Mouse (Mus musculus) limb, embryonic 11.5 days (tissue): ENCODE measurements at regions not wholly inside any gene's neighbourhood (a gene's known extent, or its start where the extent isn't known, plus 50 kb on each side); places are given as distances from the start of the nearest gene placed in this dataset.

Experiments
- ATAC-seq: fragments of 200-750 bp; cut with Nextera tagmentation; 2 replicates; pipeline ENCODE4 v1.8.0; 2017; ENCODE audit warnings: low read depth; ENCODE audit not compliant: insufficient number of reproducible peaks, low FRiP score, low TSS enrichment
- DNase-seq: peaks from one replicate; pipeline ENCODE4 v3.0.0-alpha.2; 2015; ENCODE audit warnings: low spot score
- H3K27ac ChIP-seq: fragments of 300-500 bp; sonication (generic); replicated peaks from 2 replicates; pipeline ENCODE4 v1.5.1; 2014; ENCODE audit warnings: low read depth, mild to moderate bottlenecking, low read length
- H3K27me3 ChIP-seq: fragments of 300-500 bp; sonication (generic); 2 replicates; pipeline ENCODE4 v1.6.1; 2014; ENCODE audit warnings: mild to moderate bottlenecking, low read length, mixed read lengths; ENCODE audit not compliant: control insufficient read depth, insufficient read depth
- H3K36me3 ChIP-seq: fragments of 300-500 bp; sonication (generic); 2 replicates; pipeline ENCODE4 v1.6.1; 2014; ENCODE audit warnings: mild to moderate bottlenecking, low read length, moderate library complexity, mixed read lengths; ENCODE audit not compliant: control insufficient read depth, insufficient read depth
- H3K4me1 ChIP-seq: fragments of 300-500 bp; sonication (generic); 2 replicates; pipeline ENCODE4 v1.6.1; 2014; ENCODE audit warnings: low read length, mixed read lengths; ENCODE audit not compliant: control insufficient read depth, insufficient read depth
- H3K4me2 ChIP-seq: fragments of 300-500 bp; sonication (generic); 2 replicates; pipeline ENCODE4 v1.6.1; 2014; ENCODE audit warnings: low read depth, mild to moderate bottlenecking, moderate library complexity; ENCODE audit not compliant: severe bottlenecking
- H3K4me3 ChIP-seq: fragments of 300-500 bp; sonication (generic); 2 replicates; pipeline ENCODE4 v1.5.1; 2014; ENCODE audit warnings: low read depth, low read length
- H3K9ac ChIP-seq: fragments of 300-500 bp; sonication (generic); 2 replicates; pipeline ENCODE4 v1.6.1; 2014; ENCODE audit warnings: mild to moderate bottlenecking, low read length
- H3K9me3 ChIP-seq: fragments of 300-500 bp; sonication (generic); 2 replicates; pipeline ENCODE4 v1.6.1; 2016; ENCODE audit warnings: low read length; ENCODE audit not compliant: control insufficient read depth
- WGBS: fragments of 180-500 bp; shearing (Covaris S2); extraction: QIAGEN DNeasy Blood & Tissue Kit; methylation state at CpG from one replicate; pipeline ENCODE4 v1.1.7; 2014; 5-methylcytosine and 5-hydroxymethylcytosine counted together

DNA sequence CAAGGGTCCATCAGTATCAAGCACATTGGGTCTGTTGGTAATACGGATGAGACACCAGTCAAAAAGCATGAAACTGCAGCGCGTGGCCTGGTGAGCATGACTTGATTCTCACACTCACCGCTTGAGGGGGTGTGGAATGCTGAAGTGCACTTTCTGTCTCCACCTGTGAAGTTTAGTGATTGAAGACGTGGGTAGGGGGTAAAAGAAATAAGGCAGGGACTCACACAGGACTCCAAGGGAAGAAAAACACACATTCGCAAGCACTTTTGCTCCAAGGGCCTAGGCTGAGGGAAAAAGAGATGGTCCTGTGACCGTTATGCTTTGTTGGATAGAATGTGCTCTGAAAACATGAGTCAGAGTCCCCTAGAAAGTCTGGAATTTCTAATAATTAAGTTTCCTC is 366.6 kb upstream of the Arid1b start:
- WGBS: 89% methylated on average over 7 of the region's 7 CpGs
- Histone ChIP-seq H3K36me3 (no peaks in the 10 kb centered on the region), H3K27ac (no peak overlapping the region), H3K9ac (no peak overlapping the region), H3K4me2 (no peak overlapping the region), H3K9me3 (no peaks in the 10 kb centered on the region; the same call in 1 of the 2 replicates), H3K27me3 (no peaks in the 10 kb centered on the region), H3K4me3 (no peak overlapping the region), H3K4me1 (no peaks in the 10 kb centered on the region)
- no peak for DNase-seq
- ATAC-seq: no peak

DNA sequence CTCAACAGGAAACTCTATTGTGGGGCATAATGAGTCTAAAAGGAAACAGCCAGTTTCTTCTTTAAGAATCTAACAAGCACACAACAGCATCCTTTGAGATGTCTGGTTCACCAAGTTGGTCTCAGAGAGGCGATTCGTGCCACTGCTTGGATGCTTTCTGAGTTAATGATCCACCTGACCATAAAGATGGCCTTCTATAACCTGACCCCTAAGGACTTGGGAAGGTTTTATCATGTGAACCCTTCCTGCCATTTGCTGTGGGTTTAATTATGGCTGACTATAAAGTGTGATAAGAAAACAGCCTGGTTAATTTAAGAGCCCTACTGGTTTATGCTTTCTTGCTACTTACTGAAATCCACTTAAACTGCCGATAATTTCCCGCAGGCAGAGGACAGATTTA is 363.0 kb upstream of the Arid1b start:
- Histone ChIP-seq H3K4me2 (no peak overlapping the region), H3K27ac (no peak overlapping the region), H3K9ac (no peak overlapping the region), H3K9me3 (no peaks in the 10 kb centered on the region; the same call in 1 of the 2 replicates), H3K36me3 (no peaks in the 10 kb centered on the region), H3K4me1 (no peaks in the 10 kb centered on the region), H3K4me3 (no peak overlapping the region), H3K27me3 (no peaks in the 10 kb centered on the region)
- DNase-seq: no peak
- ATAC-seq: no peak
- 70% methylated on average over 4 of the region's 4 CpGs for WGBS

DNA sequence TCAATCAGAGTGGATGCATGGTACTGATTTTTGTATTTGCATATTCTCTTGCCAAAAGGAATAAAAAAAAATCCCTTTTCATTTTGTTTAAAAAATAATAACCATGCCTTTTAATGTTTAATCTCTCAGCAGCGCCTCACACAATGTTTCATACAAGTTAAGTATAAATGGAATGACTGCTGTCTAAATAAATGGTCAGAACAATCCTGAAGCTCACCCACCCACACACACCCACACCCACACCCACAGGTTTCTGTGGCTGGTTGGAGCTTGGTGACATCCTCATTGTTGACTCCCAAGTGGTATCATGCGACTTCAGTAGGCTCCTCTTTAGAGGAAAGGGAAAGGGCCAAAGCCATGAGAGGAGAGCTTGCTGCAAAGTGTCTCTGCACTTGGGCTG is 361.6 kb upstream of the Arid1b start:
- 96% methylated on average over 2 of the region's 2 CpGs for whole genome bisulfite sequencing
- DNase-seq: no peak
- Histone ChIP-seq H3K9ac (no peak overlapping the region), H3K36me3 (no peaks in the 10 kb centered on the region), H3K4me2 (no peak overlapping the region), H3K4me3 (no peak overlapping the region), H3K27ac (no peak overlapping the region), H3K27me3 (no peaks in the 10 kb centered on the region), H3K9me3 (no peaks in the 10 kb centered on the region; the same call in 1 of the 2 replicates), H3K4me1 (no peaks in the 10 kb centered on the region)
- no peak for ATAC-seq

DNA sequence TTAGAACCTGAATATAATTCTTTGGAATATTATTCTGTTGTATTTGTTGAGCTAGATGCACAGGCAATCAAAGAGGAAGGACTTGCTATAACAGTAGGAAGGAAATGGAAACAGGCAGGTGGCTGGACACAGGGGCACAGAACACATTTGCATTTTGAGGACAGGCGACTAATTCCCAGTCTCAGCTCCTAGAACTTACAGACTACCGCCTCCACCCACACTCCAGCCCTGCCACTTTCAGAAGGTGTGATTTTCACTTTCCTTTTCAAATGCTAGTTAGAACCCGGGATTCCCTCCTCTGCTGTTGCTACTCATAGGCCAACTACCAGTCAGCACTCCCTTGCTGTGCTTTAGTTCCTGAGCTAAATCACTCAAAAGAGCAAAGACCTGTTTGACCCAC is 360.4 kb upstream of the Arid1b start:
- Histone ChIP-seq H3K36me3 (no peaks in the 10 kb centered on the region), H3K27me3 (no peaks in the 10 kb centered on the region), H3K4me2 (no peak overlapping the region), H3K27ac (no peak overlapping the region), H3K9ac (no peak overlapping the region), H3K9me3 (no peaks in the 10 kb centered on the region; the same call in 1 of the 2 replicates), H3K4me3 (no peak overlapping the region), H3K4me1 (no peaks in the 10 kb centered on the region)
- DNase-seq: no peak
- ATAC-seq: no peak
- 39% methylated on average over 3 of the region's 3 CpGs for WGBS

DNA sequence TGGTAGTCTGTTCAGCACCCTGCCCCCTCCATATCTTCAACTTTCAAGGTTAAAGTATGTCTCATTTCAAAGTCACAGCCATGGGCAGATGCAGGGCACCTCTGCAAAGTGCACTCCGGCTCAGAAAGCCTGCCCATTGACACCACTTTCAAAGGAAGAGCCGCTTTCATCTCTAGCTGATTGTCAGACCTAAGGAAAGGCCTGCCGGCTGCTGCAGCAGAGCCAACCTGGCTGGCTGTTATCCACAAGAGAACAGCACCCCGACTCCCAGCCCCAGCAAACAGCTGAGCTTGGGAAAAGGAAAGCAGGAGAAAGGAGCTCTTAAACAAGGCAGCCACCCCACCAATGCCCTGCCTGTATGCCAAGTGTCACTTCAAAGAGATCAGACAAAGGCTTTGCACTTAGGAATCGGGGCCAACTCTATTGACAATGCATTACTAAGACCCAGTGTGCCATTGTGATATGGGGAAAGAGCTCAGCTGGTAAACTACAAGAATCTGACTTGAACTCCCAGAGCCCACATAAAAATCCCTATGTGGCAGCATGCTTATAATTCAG is 357.3 kb upstream of the Arid1b start:
- no peak overlapping the region for H3K27ac ChIP-seq
- H3K9ac ChIP-seq: no peak overlapping the region
- H3K36me3 ChIP-seq: no peaks in the 10 kb centered on the region
- DNase-seq (no peak), ATAC-seq (no peak)
- H3K27me3 ChIP-seq: no peaks in the 10 kb centered on the region
- no peaks in the 10 kb centered on the region for H3K4me1 ChIP-seq
- H3K9me3 ChIP-seq: no peaks in the 10 kb centered on the region
- WGBS: 40% methylated on average over 5 of the region's 5 CpGs
- no peak overlapping the region for H3K4me3 ChIP-seq
- H3K4me2 ChIP-seq: no peak overlapping the region

DNA sequence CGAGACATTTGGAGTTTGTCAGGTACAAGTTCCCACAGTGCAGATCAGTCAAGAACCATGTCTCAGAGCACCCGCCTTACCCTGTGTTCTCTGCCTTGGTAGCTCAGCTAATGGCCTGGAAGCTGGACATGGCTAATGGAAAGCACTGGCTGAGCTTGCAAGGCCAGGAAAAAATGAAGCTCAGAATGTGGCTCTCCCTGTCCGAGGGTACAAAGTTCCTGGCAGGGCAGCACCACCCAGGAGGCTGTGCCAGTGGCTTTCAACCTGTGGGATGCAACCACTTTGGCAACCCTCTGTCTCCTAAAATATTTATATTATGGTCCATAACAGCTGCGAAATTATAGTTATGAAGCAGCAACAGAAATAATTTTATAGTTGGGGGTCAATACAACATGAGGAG is 354.6 kb upstream of the Arid1b start:
- Histone ChIP-seq H3K9me3 (no peaks in the 10 kb centered on the region), H3K27ac (no peak overlapping the region), H3K9ac (no peak overlapping the region), H3K4me1 (no peaks in the 10 kb centered on the region), H3K4me2 (no peak overlapping the region), H3K4me3 (no peak overlapping the region), H3K27me3 (no peaks in the 10 kb centered on the region), H3K36me3 (no peaks in the 10 kb centered on the region)
- DNase-seq (no peak), ATAC-seq (no peak)
- WGBS: 86% methylated on average over 4 of the region's 4 CpGs

DNA sequence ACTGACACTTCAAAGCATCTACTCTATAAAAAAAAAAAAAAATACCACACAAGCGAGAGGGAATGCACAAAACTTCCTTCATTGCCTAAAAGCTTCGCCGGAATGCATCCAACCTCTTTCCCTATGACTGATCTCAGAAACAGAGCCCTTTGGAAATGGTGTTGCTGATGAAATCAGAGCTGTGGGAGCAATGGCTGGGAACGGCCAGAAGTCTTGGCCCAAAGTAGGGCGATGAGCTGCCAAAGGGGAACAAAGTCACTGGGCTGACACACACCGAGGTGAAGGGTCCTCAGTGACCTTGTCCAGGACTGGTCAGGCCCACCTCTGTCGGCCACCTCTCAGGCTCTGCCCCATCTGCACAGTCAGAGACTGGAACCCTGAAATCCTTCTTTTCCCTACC is 353.6 kb upstream of the Arid1b start:
- DNase-seq: no peak
- WGBS: 84% methylated on average over 7 of the region's 7 CpGs
- no peak overlapping the region for H3K4me3 ChIP-seq
- H3K27ac ChIP-seq: no peak overlapping the region
- H3K9ac ChIP-seq: no peak overlapping the region
- H3K27me3 ChIP-seq: no peaks in the 10 kb centered on the region
- no peaks in the 10 kb centered on the region for H3K36me3 ChIP-seq
- no peaks in the 10 kb centered on the region for H3K4me1 ChIP-seq
- no peak for ATAC-seq
- no peaks in the 10 kb centered on the region for H3K9me3 ChIP-seq
- no peak overlapping the region for H3K4me2 ChIP-seq

DNA sequence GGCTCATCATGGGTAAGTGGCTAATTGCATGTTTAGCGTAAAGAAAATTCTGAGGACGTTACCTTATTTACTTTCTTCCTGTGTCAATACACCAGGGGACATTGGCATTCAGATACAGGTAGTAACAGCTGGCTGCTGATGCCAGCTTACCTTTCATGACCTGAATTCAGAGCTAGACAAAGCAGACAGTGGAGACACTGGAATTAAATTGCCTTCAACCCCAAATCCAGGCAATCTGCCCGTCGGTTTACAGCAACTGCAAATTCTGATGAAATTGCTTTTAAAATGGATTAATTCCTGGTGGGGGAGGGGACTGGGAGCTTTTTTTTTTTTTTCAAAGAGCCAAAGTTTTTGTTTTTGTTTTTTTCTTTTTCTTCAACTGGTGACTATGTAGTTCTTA is 353.0 kb upstream of the Arid1b start:
- no peak overlapping the region for H3K27ac ChIP-seq
- ATAC-seq: no peak
- no peak overlapping the region for H3K9ac ChIP-seq
- H3K4me1 ChIP-seq: no peaks in the 10 kb centered on the region
- DNase-seq: no peak
- H3K27me3 ChIP-seq: no peaks in the 10 kb centered on the region
- 77% methylated on average over 4 of the region's 4 CpGs for WGBS
- no peak overlapping the region for H3K4me3 ChIP-seq
- H3K36me3 ChIP-seq: no peaks in the 10 kb centered on the region
- no peaks in the 10 kb centered on the region for H3K9me3 ChIP-seq
- no peak overlapping the region for H3K4me2 ChIP-seq

DNA sequence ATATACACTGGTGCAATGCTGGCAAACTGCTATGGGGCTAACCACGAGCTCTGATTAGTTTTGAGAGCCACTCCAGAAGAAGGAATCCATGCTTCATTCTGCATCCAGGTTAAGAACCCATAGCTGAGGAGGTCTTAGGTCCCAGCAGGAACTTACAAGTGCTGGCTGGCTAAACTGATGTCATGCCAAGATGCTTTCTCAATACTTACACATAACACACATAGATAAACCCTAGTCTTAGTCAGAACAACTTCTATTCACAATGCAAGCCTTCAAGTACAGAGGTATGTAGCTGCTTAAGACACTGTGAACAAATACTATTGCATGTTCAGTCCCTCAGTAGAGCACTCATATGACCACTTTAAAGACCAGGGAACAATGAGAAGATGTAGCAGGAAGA is 352.1 kb upstream of the Arid1b start:
- ATAC-seq: no peak
- H3K27me3 ChIP-seq: no peaks in the 10 kb centered on the region
- no peak overlapping the region for H3K4me3 ChIP-seq
- no peak for DNase-seq
- H3K9ac ChIP-seq: no peak overlapping the region
- WGBS: 57% methylated on average over 1 of the region's 1 CpGs
- no peaks in the 10 kb centered on the region for H3K9me3 ChIP-seq
- no peaks in the 10 kb centered on the region for H3K4me1 ChIP-seq
- no peak overlapping the region for H3K4me2 ChIP-seq
- no peak overlapping the region for H3K27ac ChIP-seq
- H3K36me3 ChIP-seq: no peaks in the 10 kb centered on the region
